Comparison of ENCODE assay signal across 14 mouse cellular contexts in the genomic region with DNA sequence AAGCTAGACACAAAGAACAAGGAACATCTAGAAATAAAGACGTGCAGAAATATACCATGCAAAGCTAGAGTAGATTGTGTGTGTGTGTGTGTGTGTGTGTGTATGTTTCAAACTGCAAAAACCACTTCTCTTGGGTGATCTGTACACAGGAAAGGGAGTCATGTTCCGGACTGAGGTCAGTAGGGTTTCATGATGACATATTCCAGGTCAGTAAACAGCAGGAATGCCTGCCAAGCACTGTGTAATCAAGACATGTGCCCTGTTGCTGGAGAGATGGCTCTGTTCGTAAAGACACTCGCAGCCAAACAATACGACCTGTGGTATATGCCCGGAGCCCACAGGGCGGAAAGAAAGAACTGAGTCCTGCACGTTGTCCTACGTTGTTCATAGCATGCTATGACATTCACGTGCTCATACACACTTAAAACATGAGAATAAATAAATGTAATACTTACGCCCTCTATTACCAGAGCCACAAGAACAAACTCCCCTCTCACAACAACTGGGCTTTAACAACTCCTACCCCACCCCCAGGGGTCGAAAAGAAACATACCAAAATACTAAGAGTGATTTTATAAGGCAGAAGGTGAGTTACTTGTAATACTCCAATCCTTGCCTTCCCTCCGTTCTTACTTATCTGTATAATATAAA. TPM values are rescaled to one million over a fixed set of nuclear protein-coding genes. Genes with fewer than 3 reads are reported as not detected.
A peak's percentile ranks its signal among the peaks of the same experiment; 100 is the strongest.
DNase-seq lines count a peak whose midpoint lies in the region; ATAC-seq and TF ChIP-seq lines count a peak whose summit lies in the region.
"Had no signal": no experiment of that assay in that cellular context is flagged by ENCODE, and none has a peak within 500 bp of the region (broad histone marks: within the 10 kb centered on the region; RNA-seq: fewer than 3 reads in every experiment).

No protein-coding gene starts in this region.

- TF ChIP-seq EP300 in heart, postnatal 0 days (IDR thresholded peaks at IDR 0.05; ENCODE audit: low read depth): peak; percentile 57; the same call in 1 of the 2 replicates

- 59% methylated on average over 13 of the region's 13 CpGs for WGBS in heart, postnatal 0 days
- 7% methylated on average over 13 of the region's 13 CpGs for WGBS in liver, adult 2 months

- no peaks in the 10 kb centered on the region for H3K79me2 ChIP-seq in liver, adult 2 months (ENCODE audit: control insufficient read depth, insufficient read depth, low read length)

- no peak for TF ChIP-seq CTCF in heart, postnatal 0 days (IDR thresholded peaks at IDR 0.05; ENCODE audit: low read depth)
- TF ChIP-seq CTCF in liver, adult 2 months (IDR thresholded peaks at IDR 0.05; ENCODE audit: low read depth, low read length): no peak

- no peaks in the 10 kb centered on the region for H3K36me3 ChIP-seq in heart, postnatal 0 days (replicated peaks; ENCODE audit: control insufficient read depth, insufficient read depth, low read length)
- H3K36me3 ChIP-seq in liver, adult 2 months (ENCODE audit: control insufficient read depth, insufficient read depth, low read length): no peaks in the 10 kb centered on the region
- H3K36me3 ChIP-seq: forebrain, embryonic 10.5 days had no signal

- no peaks in the 10 kb centered on the region for H3K9me3 ChIP-seq in heart, postnatal 0 days (replicated peaks; ENCODE audit: control insufficient read depth, low read length)

- no peak for TF ChIP-seq POLR2A in liver, adult 2 months (IDR thresholded peaks at IDR 0.05; ENCODE audit: extremely low read depth, insufficient read depth, low read length)

- H3K27ac ChIP-seq in heart, postnatal 0 days (ENCODE audit: low read depth): peak overlapping the region; percentile 75
- peak overlapping the region; percentile 62 for H3K27ac ChIP-seq in liver, adult 2 months (replicated peaks; ENCODE audit: insufficient read depth, low read depth, low read length)
- H3K27ac ChIP-seq: forebrain, embryonic 10.5 days had no signal

- intact Hi-C loops in heart, postnatal 36 days (cut with DNase I): loop anchor here (1.0 kb wide), 2 partner anchors 12 to 53 kb away; no protein-coding TSS in a partner anchor

- peak; percentile 49 for DNase-seq in cerebellum, adult 9-11 months
- DNase-seq in cerebellum, postnatal 4 days (ENCODE audit: low spot score in 2 of 2): no peak
- DNase-seq in heart, postnatal 0 days (ENCODE audit: low spot score): peak; percentile 36
- DNase-seq in heart, postnatal 36 days: no peak
- peak; percentile 99 for DNase-seq in liver, adult 2 months (ENCODE audit: extremely low read depth, low read depth, low spot score)
- DNase-seq in liver: no peak
- peak; percentile 50 for DNase-seq in lung, postnatal 25 days (ENCODE audit: low spot score)
- no peak for DNase-seq in frontal cortex, postnatal 25 days (ENCODE audit: low spot score in 2 of 2)
- DNase-seq: thymus, adult 18-20 months had no signal

- 0 out of 2 replicates have a peak overlapping the region, but pooled peaks have one; percentile 6 for H3K4me2 ChIP-seq in heart, postnatal 0 days (ENCODE audit: low read depth, low read length)

- H3K9ac ChIP-seq in heart, postnatal 0 days (replicated peaks; ENCODE audit: low read depth, low read length): no peak overlapping the region; the same call in 1 of the 2 replicates
- 0 out of 2 replicates have a peak overlapping the region, but pooled peaks have one; percentile 33 for H3K9ac ChIP-seq in liver, adult 2 months (ENCODE audit: low read depth, low read length)

- H3K4me1 ChIP-seq in heart, postnatal 0 days (ENCODE audit: control insufficient read depth, insufficient read depth): peaks cover 4% of the 10 kb centered on the region; the same call in 1 of the 2 replicates
- H3K4me1 ChIP-seq in liver, adult 2 months (ENCODE audit: control insufficient read depth, insufficient read depth, low read length): 0 out of 2 replicates have a peak, but pooled peaks cover 4% of the 10 kb centered on the region

- no peaks in the 10 kb centered on the region for H3K27me3 ChIP-seq in heart, postnatal 0 days (ENCODE audit: control insufficient read depth, insufficient read depth, low read length)
- no peaks in the 10 kb centered on the region for H3K27me3 ChIP-seq in liver, adult 2 months (ENCODE audit: control insufficient read depth, insufficient read depth, low read length)

- H3K4me3 ChIP-seq in heart, postnatal 0 days (ENCODE audit: low read depth, low read length): no peak overlapping the region
- H3K4me3 ChIP-seq in liver, adult 2 months (ENCODE audit: insufficient read depth, low read depth, low read length): no peak overlapping the region
- H3K4me3 ChIP-seq: forebrain, embryonic 10.5 days had no signal

- peak; percentile 51 for ATAC-seq in heart, postnatal 0 days (ENCODE audit: insufficient read depth, low read depth)

RNA-seq across cellular contexts. Expression of a gene that starts 1.7 kb away (rescaled TPM):
- 23.0 and 79.5 TPM in 2 replicates for total RNA-seq in heart, postnatal 0 days (2014; rRNA removed; ENCODE audit: low replicate concordance)
- 22.9 and 24.0 TPM in 2 replicates for polyA plus RNA-seq in heart, postnatal 0 days (2015; fragmentation: Nextera tagmentation; extraction: Ambion mirVana)
- total RNA-seq in heart, postnatal 36 days (2021): 10 to 100 TPM; 68.3 to 69.5 TPM
- total RNA-seq in liver, adult 2 months (2014; rRNA removed): 8.4 and 11.1 TPM in 2 replicates
- polyA plus RNA-seq in liver, adult 2 months (2012; rRNA removed): 12.2 and 13.3 TPM in 2 replicates
- total RNA-seq: left cerebral cortex, postnatal 4 days had no signal

RNA-seq across cellular contexts. Expression of a gene that starts 11.4 kb away (rescaled TPM):
- total RNA-seq in heart, postnatal 0 days (2014; rRNA removed; ENCODE audit: low replicate concordance): 4.9 and 8.0 TPM in 2 replicates
- polyA plus RNA-seq in heart, postnatal 0 days (2015; fragmentation: Nextera tagmentation; extraction: Ambion mirVana): 1.7 and 2.2 TPM in 2 replicates
- total RNA-seq in heart, postnatal 36 days (2021): 1 to 10 TPM; 1.7 to 1.9 TPM
- 0.07 and 0.28 TPM in 2 replicates for total RNA-seq in liver, adult 2 months (2014; rRNA removed)
- 0.06 and 0.19 TPM in 2 replicates for polyA plus RNA-seq in liver, adult 2 months (2012; rRNA removed)

RNA-seq across cellular contexts. Expression of a gene that starts 48.7 kb away (rescaled TPM):
- 6.0 and 12.1 TPM in 2 replicates for total RNA-seq in heart, postnatal 0 days (2014; rRNA removed; ENCODE audit: low replicate concordance)
- 2.1 and 2.3 TPM in 2 replicates for polyA plus RNA-seq in heart, postnatal 0 days (2015; fragmentation: Nextera tagmentation; extraction: Ambion mirVana)
- total RNA-seq in heart, postnatal 36 days (2021): 1 to 10 TPM; 2.1 to 3.1 TPM
- under 0.01 and 0.20 TPM in 2 replicates for total RNA-seq in liver, adult 2 months (2014; rRNA removed)
- polyA plus RNA-seq in liver, adult 2 months (2012; rRNA removed): 0.20 and 0.22 TPM in 2 replicates

RNA-seq across cellular contexts. Expression of a gene that starts 52.8 kb away (rescaled TPM):
- 106 and 118 TPM in 2 replicates for total RNA-seq in heart, postnatal 0 days (2014; rRNA removed; ENCODE audit: low replicate concordance)
- polyA plus RNA-seq in heart, postnatal 0 days (2015; fragmentation: Nextera tagmentation; extraction: Ambion mirVana): 67.9 and 75.7 TPM in 2 replicates
- total RNA-seq in heart, postnatal 36 days (2021): 100 to 1,000 TPM; 113 to 123 TPM
- total RNA-seq in liver, adult 2 months (2014; rRNA removed): 15.8 and 21.7 TPM in 2 replicates
- 38.7 and 40.0 TPM in 2 replicates for polyA plus RNA-seq in liver, adult 2 months (2012; rRNA removed)

RNA-seq across cellular contexts. Expression of a gene that starts 55.5 kb away (rescaled TPM):
- total RNA-seq in heart, postnatal 0 days (2014; rRNA removed; ENCODE audit: low replicate concordance): not detected in 2 replicates
- polyA plus RNA-seq in heart, postnatal 0 days (2015; fragmentation: Nextera tagmentation; extraction: Ambion mirVana): not detected in 2 replicates
- not detected for total RNA-seq in heart, postnatal 36 days (2021)
- not detected in 2 replicates for total RNA-seq in liver, adult 2 months (2014; rRNA removed)
- polyA plus RNA-seq in liver, adult 2 months (2012; rRNA removed): not detected in 2 replicates
- total RNA-seq: adrenal gland, postnatal 25 days; gastrocnemius, postnatal 14 days; left cerebral cortex, postnatal 4 days had no signal
- polyA plus RNA-seq: cortical plate, adult 2 months; forebrain, embryonic 10.5 days had no signal

Comparison
In these comparisons a context has a peak if more than half of its experiments do, and no peak if none do; other contexts are left out.
1. DNase-seq: peak in cerebellum, adult 9-11 months (single experiment), heart, postnatal 0 days (single experiment), liver, adult 2 months (single experiment) and lung, postnatal 25 days (single experiment); none in cerebellum, postnatal 4 days (0 of 2), heart, postnatal 36 days (0 of 2), liver (single experiment) and frontal cortex, postnatal 25 days (0 of 2).